Comparison of ENCODE assay signal across 26 mouse cellular contexts in genomic region chr3:22300553-22300952, GRCm38 (mm10).
"Had no signal": no experiment of that assay in that cellular context is flagged by ENCODE, and none has a peak within 500 bp of the region (broad histone marks: within the 10 kb centered on the region; RNA-seq: fewer than 3 reads in every experiment).

No protein-coding gene starts in this region.

- ATAC-seq: forebrain, embryonic 13.5 days; forebrain, embryonic 14.5 days; forebrain, embryonic 15.5 days; forebrain, embryonic 16.5 days; forebrain, postnatal 0 days had no signal

- H3K4me1 ChIP-seq: embryonic facial prominence, embryonic 10.5 days; embryonic facial prominence, embryonic 12.5 days; embryonic facial prominence, embryonic 13.5 days; embryonic facial prominence, embryonic 15.5 days; forebrain, embryonic 15.5 days; heart, embryonic 10.5 days had no signal

- H3K4me2 ChIP-seq: embryonic facial prominence, embryonic 12.5 days; embryonic facial prominence, embryonic 13.5 days; embryonic facial prominence, embryonic 15.5 days; forebrain, embryonic 12.5 days; forebrain, embryonic 13.5 days; forebrain, embryonic 15.5 days had no signal

- H3K4me3 ChIP-seq: embryonic facial prominence, embryonic 10.5 days; embryonic facial prominence, embryonic 12.5 days; embryonic facial prominence, embryonic 13.5 days; embryonic facial prominence, embryonic 15.5 days; erythroblast, embryonic 14.5 days; forebrain, embryonic 10.5 days; forebrain, embryonic 12.5 days; forebrain, embryonic 13.5 days; forebrain, embryonic 15.5 days; gastrocnemius, adult 2 months; heart, adult 2 months; heart, embryonic 10.5 days had no signal

- H3K27me3 ChIP-seq: embryonic facial prominence, embryonic 12.5 days; embryonic facial prominence, embryonic 13.5 days; embryonic facial prominence, embryonic 15.5 days; forebrain, embryonic 13.5 days; forebrain, embryonic 15.5 days had no signal

- DNase-seq: cerebellum, adult 9-11 months; cerebellum, postnatal 10 days; cerebellum, postnatal 14 days; cerebellum, postnatal 25 days; cerebellum, postnatal 36 days; embryo, embryonic 11 days; forebrain, postnatal 0 days; gastrocnemius, adult 2 months; gastrocnemius, postnatal 10 days; gastrocnemius, postnatal 14 days; gastrocnemius, postnatal 25 days; gastrocnemius, postnatal 36 days; heart, adult 18-20 months; heart, adult 2 months had no signal

- H3K36me3 ChIP-seq: embryonic facial prominence, embryonic 10.5 days; embryonic facial prominence, embryonic 12.5 days; embryonic facial prominence, embryonic 13.5 days; embryonic facial prominence, embryonic 15.5 days; forebrain, embryonic 10.5 days; forebrain, embryonic 12.5 days; forebrain, embryonic 15.5 days; heart, embryonic 10.5 days had no signal

- H3K9ac ChIP-seq: embryonic facial prominence, embryonic 12.5 days; embryonic facial prominence, embryonic 13.5 days; embryonic facial prominence, embryonic 15.5 days; forebrain, embryonic 12.5 days; forebrain, embryonic 13.5 days; forebrain, embryonic 15.5 days; forebrain, postnatal 0 days had no signal

- H3K9me3 ChIP-seq: embryonic facial prominence, embryonic 10.5 days; embryonic facial prominence, embryonic 12.5 days; embryonic facial prominence, embryonic 13.5 days; embryonic facial prominence, embryonic 15.5 days; forebrain, embryonic 10.5 days; forebrain, embryonic 12.5 days; forebrain, embryonic 13.5 days; forebrain, embryonic 15.5 days; heart, embryonic 10.5 days had no signal

- H3K27ac ChIP-seq: embryonic facial prominence, embryonic 10.5 days; embryonic facial prominence, embryonic 12.5 days; embryonic facial prominence, embryonic 13.5 days; embryonic facial prominence, embryonic 15.5 days; forebrain, embryonic 10.5 days; forebrain, embryonic 12.5 days; forebrain, embryonic 13.5 days; forebrain, embryonic 15.5 days; gastrocnemius, adult 2 months; heart, adult 2 months; heart, embryonic 10.5 days had no signal
